Mouse (Mus musculus): ENCODE measurements around the gene Mettl16.

DNA sequence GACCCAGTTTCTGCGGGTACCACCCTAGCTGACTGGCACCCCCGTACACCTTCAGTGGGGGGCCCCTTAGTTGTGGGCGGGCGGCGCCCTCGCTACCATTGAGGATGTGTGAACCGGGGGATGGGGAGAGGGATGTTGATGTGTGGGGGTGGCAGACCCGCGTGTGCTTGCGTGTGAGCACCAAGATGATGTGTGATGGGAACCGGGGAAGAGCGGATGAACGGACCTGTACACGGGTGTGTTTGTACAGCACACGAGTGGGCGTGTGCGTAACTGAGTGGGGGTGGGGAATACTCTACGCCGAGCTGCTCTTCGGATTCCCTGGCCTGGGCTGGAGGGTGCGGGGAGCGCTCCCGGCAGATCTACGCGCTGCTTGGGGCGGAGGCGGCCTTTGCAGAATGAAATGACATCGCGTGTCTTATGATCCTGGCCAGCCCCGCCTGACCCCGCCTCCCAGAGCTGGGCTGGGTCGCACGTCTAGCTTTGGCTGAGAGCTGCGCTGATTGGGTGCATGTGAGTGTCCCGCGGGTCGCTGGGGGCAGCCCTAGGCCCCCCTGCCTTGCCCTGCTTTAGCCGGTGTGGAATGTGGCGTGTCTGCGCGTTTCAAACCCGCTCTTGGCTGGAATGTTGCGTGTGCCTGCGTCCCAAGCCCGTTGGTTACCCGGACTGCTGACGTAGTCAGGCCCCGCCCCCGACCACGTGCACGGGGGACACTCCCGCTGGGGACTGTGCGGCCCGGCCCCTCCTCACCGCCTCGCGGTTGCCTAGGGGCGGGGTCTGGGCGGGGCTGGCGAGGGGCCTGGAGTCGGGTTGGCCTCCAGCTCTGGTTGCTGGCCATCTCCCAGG lies 61.2 kb downstream of the Mettl16 start:
- TF ChIP-seq POLR2AphosphoS2 (IDR thresholded peaks at IDR 0.05; ENCODE audit: insufficient read length, low read depth), result peak; percentile 98
- TF ChIP-seq POLR2A (IDR thresholded peaks at IDR 0.05; ENCODE audit: insufficient read length, low read depth), result peak; percentile 97
- no peak for TF ChIP-seq TCF3 (IDR thresholded peaks at IDR 0.05; ENCODE audit: insufficient read length, low read depth)
- TF ChIP-seq MAX (IDR thresholded peaks at IDR 0.05; ENCODE audit: low read depth), result peak; percentile 77
- peak; percentile 72 for TF ChIP-seq USF1 (IDR thresholded peaks at IDR 0.05; ENCODE audit: low read depth)
- TF ChIP-seq MYOD1 (IDR thresholded peaks at IDR 0.05; ENCODE audit: control insufficient read depth in 1 of 3, insufficient read length in 2 of 3, low read depth in 2 of 3), result peak in 1 of 3 experiments; percentile 38
- no peak for TF ChIP-seq TCF12 (IDR thresholded peaks at IDR 0.05; ENCODE audit: insufficient read depth, poor library complexity, severe bottlenecking)
- no peak for TF ChIP-seq CEBPB (IDR thresholded peaks at IDR 0.05; ENCODE audit: insufficient read depth, poor library complexity, severe bottlenecking)
- peak in 1 of 3 experiments; percentile 17 for TF ChIP-seq MYOG (IDR thresholded peaks at IDR 0.05; ENCODE audit: control insufficient read depth in 1 of 3, insufficient read depth in 1 of 3, insufficient read length in 2 of 3, low read depth in 2 of 3)
- TF ChIP-seq E2F4 (IDR thresholded peaks at IDR 0.05; ENCODE audit: insufficient read depth), result no peak
- peak; percentile 44 for TF ChIP-seq SRF (IDR thresholded peaks at IDR 0.05; ENCODE audit: control insufficient read depth, insufficient read length, low read depth)
